22 mouse cellular contexts compared by ENCODE assay signal in the genomic region with DNA sequence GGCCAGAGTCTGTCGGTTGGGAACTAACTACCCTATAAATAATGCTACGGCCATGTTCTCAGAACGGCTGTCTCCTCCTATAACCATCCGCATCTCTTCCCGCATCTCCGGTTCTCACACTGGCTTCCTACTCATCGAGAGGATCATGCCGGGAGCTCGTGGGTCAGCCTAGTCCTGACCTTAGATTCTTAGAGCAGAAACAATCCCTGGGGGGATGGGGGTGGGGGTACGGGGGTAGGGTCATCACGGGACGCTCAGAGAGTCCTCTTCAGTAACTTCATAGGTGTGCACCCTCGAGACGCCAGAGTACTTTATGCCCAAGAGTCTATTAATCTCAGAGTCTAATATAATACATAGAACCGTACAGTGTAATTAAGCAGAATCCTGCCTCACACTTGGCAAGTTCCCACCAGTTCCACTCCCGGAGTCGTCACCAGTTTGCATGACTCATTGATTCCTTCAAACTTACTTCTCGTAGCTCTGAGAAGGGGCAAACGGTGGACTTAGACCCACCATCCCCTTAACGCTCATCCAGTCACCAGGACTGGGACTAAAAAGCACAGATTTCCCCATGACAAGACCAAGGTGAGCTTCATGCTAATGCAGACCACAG.
DNase-seq lines count a peak whose midpoint lies in the region; ATAC-seq and TF ChIP-seq lines count a peak whose summit lies in the region.
"Had no signal": no experiment of that assay in that cellular context is flagged by ENCODE, and none has a peak within 500 bp of the region (broad histone marks: within the 10 kb centered on the region; RNA-seq: fewer than 3 reads in every experiment).

No protein-coding gene starts in this region.

- H3K9ac ChIP-seq in lung, embryonic 14.5 days, result no peak overlapping the region
- H3K9ac ChIP-seq in heart, embryonic 12.5 days, result no peak overlapping the region
- no peak overlapping the region for H3K9ac ChIP-seq in hindbrain, embryonic 14.5 days
- H3K9ac ChIP-seq: embryonic facial prominence, embryonic 12.5 days; forebrain, embryonic 13.5 days; hindbrain, embryonic 15.5 days; intestine, embryonic 15.5 days; limb, embryonic 13.5 days; liver, embryonic 14.5 days; midbrain, embryonic 15.5 days had no signal

- H3K27me3 ChIP-seq in lung, embryonic 14.5 days (ENCODE audit: insufficient read depth, low read length), result no peaks in the 10 kb centered on the region
- H3K27me3 ChIP-seq in heart, embryonic 12.5 days (replicated peaks), result no peaks in the 10 kb centered on the region
- no peaks in the 10 kb centered on the region for H3K27me3 ChIP-seq in hindbrain, embryonic 14.5 days (ENCODE audit: control insufficient read depth, insufficient read depth, low read length)
- H3K27me3 ChIP-seq: embryonic facial prominence, embryonic 12.5 days; forebrain, embryonic 13.5 days; hindbrain, embryonic 15.5 days; intestine, embryonic 15.5 days; midbrain, embryonic 15.5 days had no signal

- peak overlapping the region; percentile 23 for H3K4me3 ChIP-seq in gastrocnemius, adult 2 months
- no peak overlapping the region for H3K4me3 ChIP-seq in lung, embryonic 14.5 days (ENCODE audit: low read depth, low read length)
- no peak overlapping the region for H3K4me3 ChIP-seq in heart, embryonic 12.5 days
- H3K4me3 ChIP-seq in hindbrain, embryonic 14.5 days (replicated peaks; ENCODE audit: low read length), result no peak overlapping the region
- H3K4me3 ChIP-seq: embryonic facial prominence, embryonic 12.5 days; erythroblast, embryonic 14.5 days; forebrain, embryonic 13.5 days; hindbrain, embryonic 15.5 days; intestine, embryonic 15.5 days; limb, embryonic 13.5 days; midbrain, embryonic 15.5 days; myocyte had no signal

- H3K36me3 ChIP-seq in lung, embryonic 14.5 days (ENCODE audit: insufficient read depth), result no peaks in the 10 kb centered on the region
- 0 out of 2 replicates have a peak, but pooled peaks cover 3% of the 10 kb centered on the region for H3K36me3 ChIP-seq in heart, embryonic 12.5 days
- no peaks in the 10 kb centered on the region for H3K36me3 ChIP-seq in hindbrain, embryonic 14.5 days (replicated peaks; ENCODE audit: control insufficient read depth, insufficient read depth)
- H3K36me3 ChIP-seq: embryonic facial prominence, embryonic 12.5 days; hindbrain, embryonic 15.5 days; intestine, embryonic 15.5 days; limb, embryonic 13.5 days; midbrain, embryonic 15.5 days had no signal

- no peak for DNase-seq in gastrocnemius, adult 2 months
- DNase-seq in gastrocnemius, postnatal 10 days, result no peak
- no peak for DNase-seq in lung, embryonic 14.5 days
- no peak for DNase-seq in lung, postnatal 25 days (ENCODE audit: low spot score)
- DNase-seq in heart, postnatal 4 days, result peak; percentile 57
- DNase-seq in spleen, postnatal 14 days (ENCODE audit: low spot score in 2 of 2), result no peak
- no peak for DNase-seq in hindbrain, embryonic 14.5 days (ENCODE audit: low spot score)
- DNase-seq: cerebellum, postnatal 10 days; lung, postnatal 36 days; spleen, adult 18-20 months; thymus, adult 18-20 months; thymus, postnatal 4 days had no signal

- no peaks in the 10 kb centered on the region for H3K4me1 ChIP-seq in lung, embryonic 14.5 days (ENCODE audit: insufficient read depth)
- H3K4me1 ChIP-seq in heart, embryonic 12.5 days (replicated peaks), result peaks cover 58% of the 10 kb centered on the region
- H3K4me1 ChIP-seq in hindbrain, embryonic 14.5 days (replicated peaks; ENCODE audit: control insufficient read depth, insufficient read depth, low read length), result no peaks in the 10 kb centered on the region

- no peaks in the 10 kb centered on the region for H3K9me3 ChIP-seq in lung, embryonic 14.5 days (ENCODE audit: low read depth, low read length)
- H3K9me3 ChIP-seq in heart, embryonic 12.5 days (replicated peaks), result no peaks in the 10 kb centered on the region
- no peaks in the 10 kb centered on the region for H3K9me3 ChIP-seq in hindbrain, embryonic 14.5 days (ENCODE audit: control insufficient read depth, low read length)
- H3K9me3 ChIP-seq: embryonic facial prominence, embryonic 12.5 days; forebrain, embryonic 13.5 days; hindbrain, embryonic 15.5 days; intestine, embryonic 15.5 days; limb, embryonic 13.5 days; midbrain, embryonic 15.5 days had no signal

- intact Hi-C loops in gastrocnemius, adult 2 months (cut with DNase I), result no loop called here

- H3K4me2 ChIP-seq in lung, embryonic 14.5 days, result 0 out of 2 replicates have a peak overlapping the region, but pooled peaks have one; percentile 16
- H3K4me2 ChIP-seq in heart, embryonic 12.5 days, result peak overlapping the region; percentile 30
- H3K4me2 ChIP-seq in hindbrain, embryonic 14.5 days (replicated peaks), result no peak overlapping the region
- H3K4me2 ChIP-seq: embryonic facial prominence, embryonic 12.5 days; forebrain, embryonic 13.5 days; hindbrain, embryonic 15.5 days; intestine, embryonic 15.5 days; limb, embryonic 13.5 days; midbrain, embryonic 15.5 days had no signal

- TF ChIP-seq CTCF in gastrocnemius, adult 2 months (IDR thresholded peaks at IDR 0.05), result no peak
- TF ChIP-seq CTCF in lung, embryonic 14.5 days (IDR thresholded peaks at IDR 0.05; ENCODE audit: low read depth), result no peak

- 52% methylated on average over 20 of the region's 20 CpGs for WGBS in lung, embryonic 14.5 days
- 44% methylated on average over 20 of the region's 20 CpGs for WGBS in heart, embryonic 12.5 days
- WGBS in hindbrain, embryonic 14.5 days, result 81% methylated on average over 20 of the region's 20 CpGs

- ATAC-seq in lung, embryonic 14.5 days (ENCODE audit: insufficient read depth), result no peak
- no peak for ATAC-seq in heart, embryonic 12.5 days (ENCODE audit: insufficient number of reproducible peaks, low FRiP score)
- no peak for ATAC-seq in hindbrain, embryonic 14.5 days (ENCODE audit: low FRiP score)
- ATAC-seq: forebrain, embryonic 13.5 days; intestine, embryonic 15.5 days; midbrain, embryonic 15.5 days had no signal

- peak overlapping the region; percentile 53; the same call in 1 of the 2 replicates for H3K27ac ChIP-seq in gastrocnemius, adult 2 months
- H3K27ac ChIP-seq in lung, embryonic 14.5 days (ENCODE audit: low read depth), result no peak overlapping the region
- peak overlapping the region; percentile 63 for H3K27ac ChIP-seq in heart, embryonic 12.5 days (ENCODE audit: poor library complexity, severe bottlenecking)
- no peak overlapping the region for H3K27ac ChIP-seq in hindbrain, embryonic 14.5 days
- H3K27ac ChIP-seq: embryonic facial prominence, embryonic 12.5 days; forebrain, embryonic 13.5 days; hindbrain, embryonic 15.5 days; intestine, embryonic 15.5 days; limb, embryonic 13.5 days; liver, embryonic 14.5 days; midbrain, embryonic 15.5 days had no signal

Comparison
In these comparisons a context has a peak if more than half of its experiments do, and no peak if none do; other contexts are left out.
1. H3K27ac ChIP-seq: peak in gastrocnemius, adult 2 months (single experiment) and heart, embryonic 12.5 days (single experiment); none in lung, embryonic 14.5 days (single experiment) and hindbrain, embryonic 14.5 days (single experiment).